Mouse (Mus musculus): ENCODE results near the gene Tnfrsf26. TPM values are rescaled to one million over a fixed set of nuclear protein-coding genes. Genes with fewer than 3 reads are reported as not detected.
A peak's percentile ranks its signal among the peaks of the same experiment; 100 is the strongest.

The Tnfrsf26 gene
- total RNA-seq, 2 experiments from 2014 or later, result 0.31 to 0.44 TPM

- DNase-seq, result no peak
- intact Hi-C loops (cut with DNase I; ENCODE audit: low total_unique reads), result no loop called here
Observed at GRCm38 (mm10) chr7:143604889-143605288, 23.6 kb downstream of the Tnfrsf26 start.

- intact Hi-C loops (cut with DNase I; ENCODE audit: low total_unique reads), result no loop called here
- DNase-seq, result no peak
Observed at GRCm38 (mm10) chr7:143601705-143602104, 26.8 kb downstream of the Tnfrsf26 start.

GRCm38 (mm10) chr7:143600231-143600740 lies 28.2 kb downstream of the Tnfrsf26 start:
- DNase-seq, result no peak
- intact Hi-C loops (cut with DNase I; ENCODE audit: low total_unique reads), result no loop called here

- DNase-seq, result peak; percentile 94
- intact Hi-C loops (cut with DNase I; ENCODE audit: low total_unique reads), result no loop called here
Observed at GRCm38 (mm10) chr7:143599428-143600230, 28.9 kb downstream of the Tnfrsf26 start, which contains the start of gene Cars. Cars (minus strand) TSS chr7:143600090.

GRCm38 (mm10) chr7:143594865-143595264 lies 33.7 kb downstream of the Tnfrsf26 start:
- intact Hi-C loops (cut with DNase I; ENCODE audit: low total_unique reads), result no loop called here

DNA sequence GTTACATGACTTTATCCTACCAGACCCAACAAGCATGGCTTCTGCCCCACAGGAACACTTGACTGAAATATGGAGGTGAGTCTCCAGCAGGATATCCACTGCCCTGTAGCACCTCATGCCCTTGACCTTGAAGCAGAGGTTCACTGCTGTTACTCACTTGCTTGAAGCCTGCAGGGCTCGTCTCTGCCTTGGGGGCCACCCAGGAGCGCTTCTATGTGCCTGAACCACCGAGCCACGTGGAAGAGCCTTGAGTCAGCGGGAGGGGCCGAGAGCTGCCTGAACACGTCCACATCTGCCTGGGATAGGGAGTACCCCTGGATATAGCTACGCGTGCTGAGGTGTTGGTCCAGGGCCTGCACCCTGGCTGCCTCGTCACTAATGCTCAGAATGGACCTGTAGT lies 36.3 kb downstream of the Tnfrsf26 start:
- intact Hi-C loops (cut with DNase I; ENCODE audit: low total_unique reads), result no loop called here
- no peak for DNase-seq

More at GRCm38 (mm10) chr7:143594865-143595264, 33.7 kb downstream of the Tnfrsf26 start:
- no peak for DNase-seq

GRCm38 (mm10) chr7:143588006-143588405 lies 40.5 kb downstream of the Tnfrsf26 start:
- intact Hi-C loops (cut with DNase I; ENCODE audit: low total_unique reads), result loop anchor here (5.0 kb wide), 1 partner anchor 159 kb away; no protein-coding TSS in a partner anchor
- DNase-seq, result peak; percentile 32

- no peak for DNase-seq
- intact Hi-C loops (cut with DNase I; ENCODE audit: low total_unique reads), result loop anchor here (5.0 kb wide), 1 partner anchor 160 kb away; no protein-coding TSS in a partner anchor
Observed at GRCm38 (mm10) chr7:143587586-143587985, 40.9 kb downstream of the Tnfrsf26 start.

DNA sequence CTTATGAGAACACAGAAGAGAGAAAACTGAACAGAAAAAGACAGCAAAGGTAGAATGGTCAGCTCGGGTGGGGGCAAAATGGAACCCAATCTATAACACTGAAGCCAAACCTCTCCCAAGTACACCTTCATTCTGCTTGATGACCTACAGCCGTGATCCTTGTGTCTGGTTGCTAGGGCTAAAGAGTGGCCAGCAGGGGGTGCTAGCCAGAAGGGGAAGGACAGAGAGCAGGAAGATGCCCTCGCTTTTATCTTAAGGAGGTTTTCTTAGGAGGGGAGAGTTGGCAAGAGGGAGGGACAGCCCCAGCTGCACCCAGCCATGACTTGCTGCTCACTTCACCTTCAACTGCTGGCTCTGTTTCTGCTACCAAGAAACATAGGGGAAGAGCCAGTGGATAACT lies 44.6 kb downstream of the Tnfrsf26 start:
- intact Hi-C loops (cut with DNase I; ENCODE audit: low total_unique reads), result loop anchor here (5.0 kb wide), 2 partner anchors 108 to 178 kb away; no protein-coding TSS in a partner anchor
- DNase-seq, result peak; percentile 68

GRCm38 (mm10) chr7:143583025-143583424 lies 45.5 kb downstream of the Tnfrsf26 start:
- intact Hi-C loops (cut with DNase I; ENCODE audit: low total_unique reads), result loop anchor here (5.0 kb wide), 2 partner anchors 109 to 179 kb away; no protein-coding TSS in a partner anchor

DNA sequence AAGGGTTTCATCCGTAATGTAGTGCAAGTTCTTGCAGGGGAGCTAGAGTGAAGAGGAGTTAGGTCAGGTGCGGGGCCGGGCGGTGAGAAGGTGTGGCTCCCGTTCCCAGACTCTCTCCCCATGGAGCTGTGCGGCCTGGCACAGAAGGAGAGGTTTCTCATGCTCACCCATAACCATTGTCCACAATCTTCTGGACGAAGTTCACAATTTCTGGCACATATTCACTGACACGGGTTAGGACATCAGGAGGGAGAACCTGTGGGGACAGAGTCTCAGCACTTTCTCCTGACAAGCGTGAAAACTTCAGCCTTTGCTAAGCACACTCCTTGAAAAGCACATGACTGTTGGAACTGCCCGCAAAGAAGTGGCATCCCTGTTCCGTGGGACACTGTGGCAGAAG lies 52.8 kb downstream of the Tnfrsf26 start:
- intact Hi-C loops (cut with DNase I; ENCODE audit: low total_unique reads), result no loop called here
- DNase-seq, result no peak

More at GRCm38 (mm10) chr7:143583025-143583424, 45.5 kb downstream of the Tnfrsf26 start:
- no peak for DNase-seq

GRCm38 (mm10) chr7:143565648-143566039 lies 62.9 kb downstream of the Tnfrsf26 start:
- intact Hi-C loops (cut with DNase I; ENCODE audit: low total_unique reads), result no loop called here
- no peak for DNase-seq

- intact Hi-C loops (cut with DNase I; ENCODE audit: low total_unique reads), result no loop called here
- no peak for DNase-seq
Observed at GRCm38 (mm10) chr7:143565015-143565647, 63.4 kb downstream of the Tnfrsf26 start.

DNA sequence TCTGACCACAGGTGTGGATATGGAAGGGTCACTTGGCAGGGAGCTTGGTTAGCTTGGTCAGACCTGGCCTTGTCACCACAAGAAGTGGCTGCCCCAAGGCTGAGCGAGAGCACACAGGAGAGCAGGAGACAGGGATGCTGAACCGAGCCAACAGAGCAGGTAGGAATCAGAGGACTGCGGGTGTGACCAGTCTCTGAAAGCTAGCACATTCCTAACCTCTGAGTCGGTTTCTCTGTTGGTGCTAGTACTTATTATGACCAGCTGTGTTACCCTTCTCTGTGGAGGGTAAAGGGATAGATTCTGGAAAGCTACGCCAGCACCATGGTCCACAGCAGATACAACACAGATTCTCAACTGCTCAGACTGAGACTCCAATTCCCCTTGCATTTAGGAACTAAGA lies 64.7 kb downstream of the Tnfrsf26 start:
- DNase-seq, result no peak
- intact Hi-C loops (cut with DNase I; ENCODE audit: low total_unique reads), result no loop called here

Small RNAs within 50 kb of the gene (microRNA-seq; reads per million reads assigned to microRNA genes)
- gene Mir7064, result 0.64 to 1.0 reads per million in 2 experiments

Other genes starting within 250 kb of the Tnfrsf26 start
- 100 to 1,000 TPM; 565 to 617 TPM for gene Cdkn1c, start 167.7 kb downstream of the Tnfrsf26 start, total RNA-seq (2021)
- under 1 TPM; 0.31 to 0.35 TPM for gene Slc22a18, start 155.0 kb downstream of the Tnfrsf26 start, total RNA-seq (2021)
- gene Phlda2, start 125.6 kb downstream of the Tnfrsf26 start, total RNA-seq (2021), result not detected
- gene Nap1l4, start 79.6 kb downstream of the Tnfrsf26 start, total RNA-seq (2021), result 100 to 1,000 TPM; 158 to 159 TPM
- 10 to 100 TPM; 35.9 to 39.4 TPM for gene Cars, start 28.6 kb downstream of the Tnfrsf26 start, total RNA-seq (2021)
- gene Tnfrsf22, start 20.9 kb upstream of the Tnfrsf26 start, total RNA-seq (2021), result 1 to 10 TPM; 1.5 to 3.0 TPM
- gene Tnfrsf23, start 57.1 kb upstream of the Tnfrsf26 start, total RNA-seq (2021), result 1 to 10 TPM; 3.2 to 4.0 TPM
- gene Osbpl5, start 128.3 kb upstream of the Tnfrsf26 start, total RNA-seq (2021), result 10 to 100 TPM; 27.8 to 29.4 TPM
- not detected for gene Mrgprg, start 138.3 kb upstream of the Tnfrsf26 start, total RNA-seq (2021)
- gene Mrgpre, start 155.8 kb upstream of the Tnfrsf26 start, total RNA-seq (2021), result 1 to 10 TPM; 1.0 to 1.1 TPM
- gene Nadsyn1, start 194.1 kb upstream of the Tnfrsf26 start, total RNA-seq (2021), result 1 to 10 TPM; 3.6 to 3.9 TPM
- 1 to 10 TPM; 5.8 to 8.8 TPM for gene Dhcr7, start 194.4 kb upstream of the Tnfrsf26 start, total RNA-seq (2021)
- not detected for gene Gm498, start 238.1 kb upstream of the Tnfrsf26 start, total RNA-seq (2021)

Measured in gastrocnemius, postnatal 14 days (tissue).